Mouse (Mus musculus) neural tube, embryonic 14.5 days (tissue): Measurements from ENCODE around the gene Tfpi. TPM values are rescaled to one million over a fixed set of nuclear protein-coding genes. Genes with fewer than 3 reads are reported as not detected.

Experiments used
- ATAC-seq: fragments of 200-750 bp; cut with Nextera tagmentation; 2 replicates; pipeline ENCODE4 v1.8.0; 2017; ENCODE audit warnings: low read depth, mild to moderate bottlenecking, moderate TSS enrichment, moderate library complexity
- H3K27ac ChIP-seq: fragments of 300-500 bp; sonication (generic); 2 replicates; pipeline ENCODE4 v1.5.1; 2014; ENCODE audit warnings: low read depth, mild to moderate bottlenecking, control low read depth, low read length, moderate library complexity, mixed read lengths
- H3K27me3 ChIP-seq: fragments of 300-500 bp; sonication (generic); 2 replicates; pipeline ENCODE4 v1.6.1; 2014; ENCODE audit warnings: low read length; ENCODE audit not compliant: control insufficient read depth, insufficient read depth
- H3K36me3 ChIP-seq: fragments of 300-500 bp; sonication (generic); 2 replicates; pipeline ENCODE4 v1.6.1; 2014; ENCODE audit warnings: low read length, mixed read lengths; ENCODE audit not compliant: control insufficient read depth, insufficient read depth
- H3K4me1 ChIP-seq: fragments of 300-500 bp; sonication (generic); 2 replicates; pipeline ENCODE4 v1.6.1; 2014; ENCODE audit warnings: low read length; ENCODE audit not compliant: control insufficient read depth, insufficient read depth
- H3K4me2 ChIP-seq: fragments of 300-500 bp; sonication (generic); 2 replicates; pipeline ENCODE4 v1.6.1; 2014; ENCODE audit warnings: mild to moderate bottlenecking, low read depth, low read length, control low read depth
- H3K4me3 ChIP-seq: fragments of 300-500 bp; sonication (generic); 2 replicates; pipeline ENCODE4 v1.5.1; 2014; ENCODE audit warnings: low read depth, low read length, control low read depth, mixed read lengths
- H3K9ac ChIP-seq: fragments of 300-500 bp; sonication (generic); replicated peaks from 2 replicates; pipeline ENCODE4 v1.6.1; 2014; ENCODE audit warnings: low read depth, mild to moderate bottlenecking, control low read depth, low read length, mixed read lengths
- H3K9me3 ChIP-seq: fragments of 300-500 bp; sonication (generic); 2 replicates; pipeline ENCODE4 v1.6.1; 2016; ENCODE audit warnings: low read length; ENCODE audit not compliant: control insufficient read depth
- WGBS: fragments of 180-500 bp; shearing (Covaris S2); extraction: QIAGEN DNeasy Blood & Tissue Kit; methylation state at CpG from one replicate; pipeline ENCODE4 v1.1.7; 2014; 5-methylcytosine and 5-hydroxymethylcytosine counted together
- polyA plus RNA-seq: library from polyadenylated mRNA; unstranded; fragments of >200 nt; fragmentation: Nextera tagmentation; extraction: Ambion mirVana; gene quantifications from 2 replicates; pipeline ENCODE4 v1.2.1, GENCODE M21; 2014

Gene Tfpi
- polyA plus RNA-seq, 1 experiment from 2014 or later, result 4.5 TPM

GRCm38 (mm10) chr2:84462411-84462810 is 14.2 kb downstream of the Tfpi start:
- H3K9ac ChIP-seq, result no peak overlapping the region
- ATAC-seq, result no peak

GRCm38 (mm10) chr2:84459651-84460177 is 16.9 kb downstream of the Tfpi start:
- Histone ChIP-seq H3K27ac (no peak overlapping the region), H3K9ac (no peak overlapping the region), H3K36me3 (no peaks in the 10 kb centered on the region), H3K4me3 (no peak overlapping the region), H3K4me2 (no peak overlapping the region), H3K4me1 (no peaks in the 10 kb centered on the region), H3K9me3 (no peaks in the 10 kb centered on the region), H3K27me3 (no peaks in the 10 kb centered on the region)
- 72% methylated on average over 11 of the region's 11 CpGs for WGBS
- no peak for ATAC-seq

More at GRCm38 (mm10) chr2:84462411-84462810, 14.2 kb downstream of the Tfpi start:
- no peaks in the 10 kb centered on the region for H3K36me3 ChIP-seq
- 87% methylated on average over 3 of the region's 3 CpGs for WGBS
- H3K27ac ChIP-seq, result no peak overlapping the region
- no peak overlapping the region for H3K4me2 ChIP-seq
- H3K27me3 ChIP-seq, result no peaks in the 10 kb centered on the region
- no peaks in the 10 kb centered on the region for H3K4me1 ChIP-seq
- H3K4me3 ChIP-seq, result no peak overlapping the region
- H3K9me3 ChIP-seq, result no peaks in the 10 kb centered on the region

GRCm38 (mm10) chr2:84457221-84457620 is 19.4 kb downstream of the Tfpi start:
- WGBS, result 87% methylated on average over 6 of the region's 6 CpGs
- H3K9ac ChIP-seq, result no peak overlapping the region
- H3K4me3 ChIP-seq, result no peak overlapping the region
- ATAC-seq, result no peak
- no peak overlapping the region for H3K4me2 ChIP-seq
- H3K27ac ChIP-seq, result no peak overlapping the region
- no peaks in the 10 kb centered on the region for H3K27me3 ChIP-seq
- H3K36me3 ChIP-seq, result no peaks in the 10 kb centered on the region
- no peaks in the 10 kb centered on the region for H3K9me3 ChIP-seq
- H3K4me1 ChIP-seq, result no peaks in the 10 kb centered on the region

GRCm38 (mm10) chr2:84455236-84455799 is 21.3 kb downstream of the Tfpi start:
- H3K9me3 ChIP-seq, result no peaks in the 10 kb centered on the region
- H3K27me3 ChIP-seq, result no peaks in the 10 kb centered on the region
- no peaks in the 10 kb centered on the region for H3K4me1 ChIP-seq
- no peaks in the 10 kb centered on the region for H3K36me3 ChIP-seq
- H3K27ac ChIP-seq, result no peak overlapping the region
- WGBS, result 8% methylated on average over 5 of the region's 5 CpGs
- H3K9ac ChIP-seq, result no peak overlapping the region
- no peak overlapping the region for H3K4me3 ChIP-seq
- H3K4me2 ChIP-seq, result no peak overlapping the region
- ATAC-seq, result peak; percentile 79; the same call in 1 of the 2 replicates

GRCm38 (mm10) chr2:84454551-84455235 is 21.9 kb downstream of the Tfpi start:
- peak; percentile 57; the same call in 1 of the 2 replicates for ATAC-seq
- H3K4me1 ChIP-seq, result no peaks in the 10 kb centered on the region
- no peaks in the 10 kb centered on the region for H3K27me3 ChIP-seq
- H3K36me3 ChIP-seq, result no peaks in the 10 kb centered on the region
- no peak overlapping the region for H3K9ac ChIP-seq
- no peak overlapping the region for H3K4me3 ChIP-seq
- 57% methylated on average over 10 of the region's 10 CpGs for WGBS
- H3K4me2 ChIP-seq, result no peak overlapping the region
- no peaks in the 10 kb centered on the region for H3K9me3 ChIP-seq
- H3K27ac ChIP-seq, result no peak overlapping the region

GRCm38 (mm10) chr2:84454051-84454450 is 22.5 kb downstream of the Tfpi start:
- Histone ChIP-seq H3K4me3 (no peak overlapping the region), H3K27me3 (no peaks in the 10 kb centered on the region), H3K4me1 (no peaks in the 10 kb centered on the region), H3K9me3 (no peaks in the 10 kb centered on the region), H3K36me3 (no peaks in the 10 kb centered on the region), H3K27ac (no peak overlapping the region), H3K9ac (no peak overlapping the region), H3K4me2 (no peak overlapping the region)
- WGBS, result 10% methylated on average over 5 of the region's 5 CpGs
- ATAC-seq, result peak; percentile 70; the same call in 1 of the 2 replicates

GRCm38 (mm10) chr2:84445499-84445898 is 31.1 kb downstream of the Tfpi start:
- no peak for ATAC-seq
- no peak overlapping the region for H3K4me3 ChIP-seq
- no peaks in the 10 kb centered on the region for H3K9me3 ChIP-seq
- 92% methylated on average over 1 of the region's 1 CpGs for WGBS
- no peak overlapping the region for H3K9ac ChIP-seq
- no peak overlapping the region for H3K4me2 ChIP-seq
- H3K27ac ChIP-seq, result no peak overlapping the region
- no peaks in the 10 kb centered on the region for H3K4me1 ChIP-seq
- H3K27me3 ChIP-seq, result no peaks in the 10 kb centered on the region
- no peaks in the 10 kb centered on the region for H3K36me3 ChIP-seq

GRCm38 (mm10) chr2:84441940-84442339 is 34.6 kb downstream of the Tfpi start:
- H3K27me3 ChIP-seq, result no peaks in the 10 kb centered on the region
- no peak overlapping the region for H3K27ac ChIP-seq
- H3K9ac ChIP-seq, result no peak overlapping the region
- no peaks in the 10 kb centered on the region for H3K4me1 ChIP-seq
- H3K36me3 ChIP-seq, result no peaks in the 10 kb centered on the region
- H3K9me3 ChIP-seq, result no peaks in the 10 kb centered on the region
- no peak overlapping the region for H3K4me3 ChIP-seq
- 87% methylated on average over 5 of the region's 5 CpGs for WGBS
- ATAC-seq, result no peak
- no peak overlapping the region for H3K4me2 ChIP-seq

- H3K9ac ChIP-seq, result no peak overlapping the region
- H3K4me2 ChIP-seq, result no peak overlapping the region
- no peak overlapping the region for H3K4me3 ChIP-seq
- H3K9me3 ChIP-seq, result no peaks in the 10 kb centered on the region
- WGBS, result 51% methylated on average over 11 of the region's 11 CpGs
- no peaks in the 10 kb centered on the region for H3K4me1 ChIP-seq
- no peak overlapping the region for H3K27ac ChIP-seq
- H3K36me3 ChIP-seq, result no peaks in the 10 kb centered on the region
- peak; percentile 85; the same call in 1 of the 2 replicates for ATAC-seq
- H3K27me3 ChIP-seq, result no peaks in the 10 kb centered on the region
Measured at GRCm38 (mm10) chr2:84429724-84430123, 46.9 kb downstream of the Tfpi start.
